Mouse (Mus musculus): ENCODE data around the gene Has3.
"Not testable (repeated sequence)": the region's sequence is repeated elsewhere in the genome, so short reads cannot be mapped to it uniquely, and the experiment has no call there.

DNA sequence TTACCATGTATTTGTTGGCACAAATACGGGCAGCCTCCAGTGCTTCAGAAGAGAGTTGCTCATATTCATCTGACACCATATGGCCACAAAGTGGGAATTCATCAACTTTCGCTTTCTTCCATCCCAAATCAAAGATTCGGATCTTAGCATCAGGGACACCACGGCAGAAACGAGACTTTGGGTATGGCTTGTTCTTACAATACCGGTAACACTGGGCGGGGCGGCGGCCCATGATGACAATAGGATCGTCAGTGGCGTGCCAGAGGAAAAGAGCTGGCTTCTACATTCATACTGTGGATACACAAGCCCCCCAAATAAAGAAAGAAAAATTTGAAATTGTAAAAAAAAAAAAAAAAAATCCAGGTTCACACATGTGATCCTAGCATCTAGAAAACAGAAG, 58.1 kb downstream of the Has3 start:
- not testable (repeated sequence) for TF ChIP-seq CTCF (IDR thresholded peaks at IDR 0.05; ENCODE audit: control insufficient read depth, insufficient read depth, insufficient read length); MYOG (IDR thresholded peaks at IDR 0.05; ENCODE audit: control insufficient read depth, extremely low read depth, insufficient read length); USF1 (IDR thresholded peaks at IDR 0.05; ENCODE audit: low read depth); MAX (IDR thresholded peaks at IDR 0.05); MYOD1 (IDR thresholded peaks at IDR 0.05; ENCODE audit: control insufficient read depth, insufficient read length, low read depth)

All from C2C12 (cell line).